Mouse (Mus musculus) ovary, postnatal 36 days (tissue): ENCODE measurements at regions not wholly inside any gene's neighbourhood (a gene's known extent, or its start where the extent isn't known, plus 50 kb on each side); places are given as distances from the start of the nearest gene placed in this dataset.

ENCODE experiments used
- DNase-seq: peaks from one replicate; pipeline ENCODE4 v3.0.0; 2022; ENCODE audit warnings: low spot score, mixed read lengths

GRCm38 (mm10) chr7:115192992-115193761 is 449.7 kb downstream of the Insc start:
- DNase-seq, result no peak

GRCm38 (mm10) chr7:115204916-115205315 is 461.4 kb downstream of the Insc start:
- no peak for DNase-seq

- no peak for DNase-seq
Measured at GRCm38 (mm10) chr7:115206479-115207134, 463.1 kb downstream of the Insc start.

DNA sequence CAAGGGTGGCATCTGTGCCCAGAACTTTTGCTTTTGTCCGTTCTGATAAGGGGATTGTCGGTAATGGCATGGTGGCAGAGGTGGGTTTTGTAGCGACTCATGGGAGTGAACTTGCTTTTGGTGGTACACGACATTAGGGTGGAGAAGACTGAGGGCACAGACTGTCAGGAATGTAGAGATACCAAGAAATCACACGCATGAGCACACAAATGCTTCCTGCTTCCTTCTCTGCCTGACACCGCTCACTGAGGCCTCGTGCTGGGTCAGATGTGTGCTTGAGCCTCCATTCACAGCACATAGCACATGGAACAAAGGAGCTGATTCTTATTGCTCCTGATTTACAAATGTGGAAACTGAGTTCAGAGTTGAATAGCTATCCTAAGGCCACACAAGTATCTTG is 465.3 kb downstream of the Insc start:
- DNase-seq, result no peak

DNA sequence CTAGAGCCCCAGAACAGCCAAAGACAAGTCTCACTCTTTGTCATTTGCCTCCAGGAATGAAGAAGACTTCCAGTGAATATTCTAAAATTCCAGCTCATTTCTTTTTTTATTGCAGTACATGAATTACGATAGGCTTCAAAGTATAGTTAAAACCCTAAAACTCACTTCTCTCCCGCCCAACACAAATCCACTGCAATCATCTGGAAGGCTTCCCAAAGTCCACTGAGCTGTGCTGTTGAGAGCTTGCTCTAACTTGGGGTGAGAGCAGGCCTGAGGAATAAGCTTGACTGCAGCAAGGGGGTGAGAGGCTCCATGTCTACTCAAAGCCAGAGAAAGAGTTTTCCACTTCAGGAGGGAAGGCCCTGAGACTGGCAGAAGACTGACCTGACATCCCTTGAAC is 466.5 kb downstream of the Insc start:
- DNase-seq, result no peak

GRCm38 (mm10) chr7:115216838-115217237 is 473.3 kb downstream of the Insc start:
- peak; percentile 86 for DNase-seq

DNA sequence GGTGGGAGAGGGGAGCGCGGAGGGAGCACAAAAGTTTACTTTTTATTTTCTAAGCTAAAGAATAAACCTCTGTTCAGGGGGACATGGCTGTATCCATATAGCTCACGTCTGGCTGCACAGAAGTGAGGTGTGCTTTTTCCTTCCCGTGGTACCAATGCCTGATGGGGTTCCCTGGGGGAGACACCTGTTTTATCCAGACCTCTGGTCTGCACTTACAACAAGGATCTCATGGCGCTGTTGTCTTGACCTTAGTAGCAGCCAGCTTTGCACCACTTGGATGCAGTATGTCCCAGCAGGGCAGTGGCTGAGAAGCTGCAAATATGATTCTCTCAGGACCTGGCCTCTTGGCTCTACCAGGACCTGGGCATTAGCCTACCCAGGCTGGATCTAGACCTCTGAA is 473.8 kb downstream of the Insc start:
- DNase-seq, result peak; percentile 19

DNA sequence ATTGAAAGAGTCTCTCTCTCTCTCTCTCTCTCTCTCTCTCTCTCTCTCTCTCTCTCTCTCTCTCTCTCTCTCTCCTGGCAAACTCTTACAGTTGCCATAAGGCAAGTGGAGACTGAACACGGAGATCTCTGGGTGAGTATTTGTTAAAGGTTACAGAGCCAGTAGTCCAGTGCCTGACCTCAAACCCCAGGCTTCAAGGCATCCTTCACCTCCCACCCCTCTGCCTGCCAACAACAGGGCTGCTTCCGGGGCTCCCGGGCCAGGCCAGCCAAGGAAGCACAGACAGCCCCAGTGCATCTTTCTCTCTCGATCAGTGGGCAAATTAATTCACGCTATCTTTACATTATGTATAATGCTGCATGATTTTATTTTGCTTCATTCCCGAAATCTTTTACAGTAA is 474.2 kb downstream of the Insc start:
- DNase-seq, result no peak

DNA sequence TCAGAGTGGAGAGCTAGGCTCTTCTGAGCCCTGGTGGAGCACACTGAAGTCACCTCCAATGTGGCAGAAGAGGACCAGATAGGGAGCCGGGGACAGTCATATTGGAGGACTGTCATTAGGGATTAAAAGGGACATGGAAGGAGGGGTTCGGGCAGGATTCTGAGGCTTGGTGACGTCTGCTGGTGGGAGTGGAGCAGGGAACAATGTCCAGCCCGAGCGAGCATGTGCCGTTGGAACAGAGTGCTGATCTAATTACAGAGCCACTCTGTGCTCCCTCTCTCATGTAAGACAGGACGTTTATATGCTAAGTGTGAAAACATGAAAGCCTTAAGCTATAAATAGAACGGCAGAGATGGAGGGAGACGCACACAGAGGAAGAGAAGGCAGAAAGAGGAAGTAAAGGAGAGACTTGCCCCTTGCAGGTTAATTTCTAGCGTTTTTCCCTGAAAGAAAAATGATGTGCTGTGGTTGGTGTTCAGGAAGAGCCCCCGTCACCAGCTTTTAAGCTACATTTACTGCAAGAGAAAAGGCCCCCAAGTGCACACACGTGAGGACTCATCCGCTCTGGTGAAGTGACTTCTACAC is 475.2 kb downstream of the Insc start:
- no peak for DNase-seq

DNA sequence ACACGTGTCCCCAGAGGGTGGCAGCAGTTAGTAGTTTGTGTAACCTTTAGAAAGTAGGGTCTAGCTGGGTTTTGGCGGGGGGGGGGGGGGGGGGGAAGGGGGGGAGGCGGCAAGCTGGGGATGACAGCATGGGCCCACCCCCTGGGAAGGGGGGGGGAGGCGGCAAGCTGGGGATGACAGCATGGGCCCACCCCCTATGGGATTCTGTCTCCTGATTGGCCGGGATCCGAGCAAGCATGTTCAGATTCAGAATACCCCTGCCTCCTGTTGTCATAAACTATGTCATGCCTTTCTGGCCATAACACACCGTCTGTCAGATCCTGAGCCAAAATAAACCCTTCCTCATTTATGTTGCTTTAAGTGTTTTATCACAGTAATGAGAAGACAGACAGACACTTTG is 479.1 kb downstream of the Insc start:
- DNase-seq, result no peak

GRCm38 (mm10) chr7:115230525-115230924 is 487.0 kb downstream of the Insc start:
- no peak for DNase-seq

GRCm38 (mm10) chr7:115233850-115234436 is 490.4 kb downstream of the Insc start:
- DNase-seq, result no peak

- DNase-seq, result no peak
Measured at GRCm38 (mm10) chr7:115237131-115237530, 493.6 kb downstream of the Insc start.

DNA sequence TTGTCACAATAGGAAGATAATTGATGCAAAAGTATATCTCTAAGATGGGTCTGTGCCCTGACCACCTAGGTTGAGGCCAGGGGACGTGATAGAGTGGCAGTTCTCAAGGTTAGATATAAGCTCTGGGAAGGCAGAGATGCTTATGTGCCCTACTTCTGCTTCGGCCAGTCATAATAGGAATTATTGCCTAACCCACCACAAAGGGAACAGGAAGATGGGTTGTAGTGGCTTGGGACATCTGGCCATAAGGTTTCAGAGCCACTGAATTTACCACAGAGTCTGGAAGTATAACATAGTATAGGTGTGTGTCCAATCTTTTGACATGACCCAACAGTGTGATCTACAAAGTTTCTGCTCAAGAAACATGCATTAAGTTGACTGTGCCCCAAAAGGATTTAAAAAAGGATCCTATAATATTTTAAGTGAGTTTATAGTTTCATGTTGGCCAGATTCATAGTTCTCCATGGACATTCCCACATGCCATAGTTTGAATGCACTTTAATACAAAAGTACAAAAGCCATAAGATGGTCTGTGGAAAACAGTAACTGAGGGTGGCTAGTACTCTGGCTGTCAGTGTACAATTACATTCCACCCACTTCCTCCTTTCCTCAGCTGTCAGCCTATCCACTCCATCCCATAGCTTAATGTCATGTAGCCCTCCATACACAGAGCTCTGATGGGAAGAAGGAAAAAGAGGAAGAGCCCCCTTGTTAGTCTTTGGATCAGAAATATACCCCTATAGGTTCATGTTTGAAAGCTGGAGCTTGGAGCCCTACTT is 508.3 kb downstream of the Insc start:
- no peak for DNase-seq

GRCm38 (mm10) chr7:115252370-115252750 is 508.9 kb downstream of the Insc start:
- no peak for DNase-seq

- no peak for DNase-seq
Measured at GRCm38 (mm10) chr7:115258626-115259025, 515.1 kb downstream of the Insc start.

- no peak for DNase-seq
Measured at GRCm38 (mm10) chr7:115263082-115263481, 519.6 kb downstream of the Insc start.

- no peak for DNase-seq
Measured at GRCm38 (mm10) chr7:115266141-115266540, 522.6 kb downstream of the Insc start.

DNA sequence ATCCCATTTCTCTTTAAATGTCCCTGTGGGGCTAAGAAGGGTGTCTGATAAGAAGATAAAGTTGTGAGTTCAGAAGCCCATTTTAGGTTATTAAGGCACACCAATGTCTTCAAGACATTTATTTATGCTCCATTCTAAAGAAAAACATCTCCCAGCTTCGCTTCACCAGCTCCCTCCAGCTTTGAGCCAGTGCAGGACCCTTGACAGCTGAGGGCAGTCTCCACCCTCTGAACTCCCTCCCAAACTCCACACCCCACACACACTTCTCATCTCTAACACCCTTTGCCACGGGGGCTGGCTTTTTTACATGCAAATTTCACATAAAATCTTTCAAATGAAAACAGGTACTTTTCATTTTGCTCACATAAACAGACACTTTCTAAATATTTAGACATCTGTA is 527.3 kb downstream of the Insc start:
- DNase-seq, result no peak

GRCm38 (mm10) chr7:115274836-115275235 is 531.3 kb downstream of the Insc start:
- no peak for DNase-seq

GRCm38 (mm10) chr7:115290801-115291417 is 547.4 kb downstream of the Insc start:
- no peak for DNase-seq
